Mouse (Mus musculus) urinary bladder, postnatal 14 days (tissue): ENCODE data around the gene Serinc3.
"Not testable (repeated sequence)": the region's sequence is repeated elsewhere in the genome, so short reads cannot be mapped to it uniquely, and the experiment has no call there.

ENCODE experiments used
- DNase-seq: peaks from one replicate; pipeline ENCODE4 v3.0.0; 2021; ENCODE audit warnings: low spot score

Gene Serinc3

DNA sequence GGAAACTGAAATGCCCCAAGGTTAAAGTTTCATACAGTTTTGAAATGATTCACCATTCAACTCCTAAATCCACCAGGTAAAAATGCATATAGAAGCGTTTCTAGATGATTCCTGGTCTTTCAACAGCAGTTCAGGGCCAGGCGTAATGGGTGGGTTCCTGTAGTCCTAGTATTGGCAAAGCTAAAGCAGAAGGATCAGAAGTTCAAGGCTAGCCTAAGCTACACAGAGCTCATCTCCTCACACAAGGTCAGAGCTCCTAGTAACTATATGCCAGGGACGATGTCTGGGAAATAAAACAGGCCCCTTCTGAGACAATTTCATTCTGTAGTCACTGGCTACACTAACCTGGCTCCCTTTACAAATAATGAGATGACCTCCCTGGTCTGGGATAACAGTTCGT, 13.7 kb downstream of the Serinc3 start:
- DNase-seq = no peak

DNA sequence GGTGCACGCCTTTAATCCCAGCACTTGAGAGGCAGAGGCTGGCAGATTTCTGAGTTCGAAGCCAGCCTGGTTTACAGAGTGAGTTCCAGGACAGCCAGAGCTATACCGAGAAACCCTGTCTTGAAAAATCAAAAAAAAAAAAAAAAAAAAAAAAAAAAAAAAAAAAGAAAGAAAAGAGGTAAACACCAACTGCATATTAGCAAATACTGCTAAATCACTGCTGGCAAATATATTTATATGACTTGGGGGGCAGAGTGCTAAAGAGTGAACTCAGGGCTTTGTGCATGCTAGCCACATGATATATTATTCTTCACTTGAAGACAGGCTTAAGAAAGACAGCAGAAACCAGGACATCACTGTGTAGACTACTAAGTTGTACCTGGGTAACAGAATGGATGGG, 23.5 kb downstream of the Serinc3 start:
- DNase-seq = not testable (repeated sequence)

DNA sequence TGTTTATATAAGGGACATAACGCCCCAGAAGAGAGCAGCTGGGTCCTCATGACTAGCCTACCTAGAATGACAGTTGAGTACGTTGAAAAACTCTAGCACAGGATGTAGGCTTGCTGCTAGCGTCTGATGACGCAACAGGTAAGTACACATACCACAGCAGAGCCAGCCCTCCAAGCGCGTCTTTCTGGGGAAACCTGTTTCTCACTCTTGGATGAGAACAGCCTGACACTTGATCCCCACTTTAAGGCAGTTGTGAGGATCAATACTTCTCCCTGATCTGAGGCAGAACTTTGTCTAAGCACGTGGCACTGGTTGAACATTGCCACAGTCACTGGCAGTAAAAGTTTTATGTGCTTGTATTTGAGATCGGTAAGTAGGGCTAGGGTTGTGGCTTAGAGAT, 24.5 kb downstream of the Serinc3 start:
- DNase-seq = peak; percentile 53

DNA sequence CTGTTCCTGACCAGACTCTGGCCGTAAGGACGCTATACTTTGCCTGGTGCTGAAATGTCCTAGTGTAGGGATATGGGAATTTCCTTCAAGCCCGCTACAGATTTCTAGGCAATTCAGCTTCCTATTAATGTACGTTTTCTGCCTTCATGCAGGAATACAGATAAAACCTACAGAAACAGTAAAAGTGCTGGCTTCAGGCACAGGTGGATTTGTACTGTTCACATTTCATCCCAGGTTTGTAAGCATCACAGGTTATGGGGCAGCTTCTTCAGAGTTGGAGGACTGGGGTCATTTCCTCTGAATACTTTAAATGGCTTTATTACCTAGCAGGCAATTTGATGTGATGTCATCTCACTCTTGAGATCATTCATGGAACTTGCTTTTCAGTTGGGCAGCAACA, 27.1 kb downstream of the Serinc3 start:
- no peak for DNase-seq

DNA sequence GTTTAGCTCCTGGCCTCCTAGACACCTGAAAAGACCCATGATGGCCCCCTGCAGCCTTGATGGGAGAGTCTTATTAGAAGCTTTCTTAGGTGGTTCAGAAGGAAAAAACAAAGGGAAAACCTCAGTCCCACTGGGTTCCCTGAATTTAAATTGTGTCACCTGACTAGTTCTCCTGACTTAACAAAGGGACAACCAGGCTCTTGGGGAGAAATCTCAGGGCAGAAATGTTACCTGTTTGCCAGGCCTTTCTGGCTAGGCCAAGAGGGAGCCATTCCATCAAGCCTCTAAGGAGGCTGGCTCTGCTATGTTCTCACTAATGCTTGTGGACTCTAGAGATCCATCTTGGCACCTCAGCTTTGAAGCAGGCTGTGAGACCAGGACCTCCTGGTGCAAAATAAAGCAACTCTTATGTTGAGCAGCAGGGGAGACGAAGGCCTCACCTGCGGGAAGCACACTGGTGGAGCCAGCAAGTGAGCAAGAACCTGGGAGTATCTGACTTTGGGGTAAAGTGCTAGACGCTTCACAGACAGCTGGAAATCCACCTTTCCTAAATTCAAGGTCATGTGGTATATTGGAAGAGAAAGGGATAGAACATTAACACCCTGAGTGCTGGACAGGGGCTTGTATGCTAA, 27.6 kb downstream of the Serinc3 start:
- DNase-seq = no peak

DNA sequence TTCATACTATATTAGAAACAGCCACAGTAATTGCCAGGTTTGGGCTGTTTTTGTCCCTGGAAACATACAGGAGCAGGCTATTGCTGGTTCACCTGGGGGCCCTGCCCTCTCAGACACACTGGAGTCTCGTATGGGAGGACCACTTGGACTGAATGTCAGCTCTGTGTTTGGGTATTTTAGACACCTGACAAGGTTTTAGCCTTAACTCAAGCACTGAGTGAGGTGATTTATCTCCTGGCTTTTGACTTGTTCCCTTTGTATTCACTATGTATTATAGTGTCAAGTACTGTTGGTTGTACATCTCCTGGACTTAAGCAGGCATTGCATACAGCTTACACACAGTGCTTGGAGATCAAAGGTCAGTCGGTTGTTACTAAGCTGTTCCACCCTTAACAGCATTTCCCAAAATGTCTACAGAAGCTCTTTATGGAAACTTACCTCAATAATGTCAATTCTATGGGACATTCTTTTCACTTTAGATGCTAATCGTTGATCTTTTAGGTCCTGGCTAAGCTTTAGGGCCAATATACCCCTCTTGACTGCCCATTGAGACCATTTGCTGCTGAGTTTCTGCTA, 28.2 kb downstream of the Serinc3 start:
- DNase-seq = no peak

DNA sequence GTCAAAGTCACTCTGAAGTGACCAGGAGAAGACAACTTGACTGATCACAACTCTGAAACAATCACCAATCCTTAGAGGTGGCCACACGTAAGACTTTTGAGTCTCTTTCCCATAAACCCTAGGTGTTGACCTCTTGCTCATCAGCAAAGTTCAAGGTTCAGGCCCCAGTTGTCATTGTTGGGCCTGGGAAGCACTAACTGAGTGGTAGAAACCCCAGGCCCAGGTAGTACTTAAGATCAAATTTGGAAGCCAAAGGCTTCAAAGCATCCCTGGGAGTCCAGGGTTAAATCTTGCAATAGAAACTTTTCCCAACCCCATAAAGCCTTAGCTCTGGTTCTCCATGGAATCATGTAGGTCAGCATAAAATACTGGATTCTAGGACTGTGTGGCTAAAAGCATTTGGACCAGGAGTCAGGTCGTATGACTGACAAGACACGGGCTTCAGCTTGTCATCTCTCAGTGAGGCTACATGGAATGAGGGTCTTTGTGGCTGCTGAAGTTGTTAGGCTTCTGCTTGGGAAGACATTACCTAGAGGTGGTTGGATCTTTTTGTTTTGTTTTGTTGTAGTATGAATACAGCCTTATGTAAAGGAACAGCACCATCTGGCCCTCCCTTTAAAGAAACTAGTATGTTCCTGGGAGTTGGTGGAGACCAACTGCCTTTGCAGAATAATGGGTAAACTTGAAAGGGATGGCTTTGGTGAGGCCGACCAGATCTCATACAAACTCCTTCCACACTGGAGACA, 28.9 kb downstream of the Serinc3 start:
- DNase-seq = no peak

DNA sequence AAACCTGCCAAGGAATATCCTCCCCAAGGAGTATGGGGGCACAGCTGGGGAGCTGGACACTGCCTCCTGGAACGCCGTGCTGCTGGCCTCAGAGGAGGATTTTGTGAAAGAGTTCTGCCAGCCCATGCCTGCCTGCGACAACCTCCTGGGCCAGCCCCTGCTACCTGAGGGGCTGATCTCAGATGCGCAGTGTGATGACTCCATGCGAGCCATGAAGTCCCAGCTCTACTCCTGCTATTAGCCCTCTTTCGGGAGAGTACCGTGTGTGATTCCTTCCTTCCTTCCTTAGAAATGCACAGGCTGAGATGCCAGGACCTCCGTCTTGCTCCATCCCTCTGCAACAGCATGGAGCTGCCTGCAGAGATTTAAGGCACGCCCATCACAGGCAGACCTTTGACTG, 29.5 kb downstream of the Serinc3 start:
- no peak for DNase-seq

DNA sequence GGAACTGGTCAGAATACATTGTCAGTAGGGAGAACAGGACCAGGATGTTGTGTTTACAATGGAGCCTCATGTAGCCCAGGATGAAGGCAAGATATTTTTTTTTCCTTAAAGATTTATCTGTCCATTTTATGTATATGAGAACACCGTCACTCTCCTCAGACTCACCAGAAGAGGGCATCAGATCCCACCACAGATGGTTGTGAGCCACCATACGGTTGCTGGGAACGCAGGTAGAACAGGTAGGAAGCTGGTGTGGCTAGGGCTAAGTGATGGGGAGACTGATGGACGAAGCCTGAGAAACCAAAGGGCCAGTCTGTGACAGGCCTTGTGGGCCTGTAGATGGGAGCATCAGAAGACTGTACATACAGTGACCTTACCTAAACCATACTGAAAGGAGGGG, 30.9 kb downstream of the Serinc3 start:
- no peak for DNase-seq

DNA sequence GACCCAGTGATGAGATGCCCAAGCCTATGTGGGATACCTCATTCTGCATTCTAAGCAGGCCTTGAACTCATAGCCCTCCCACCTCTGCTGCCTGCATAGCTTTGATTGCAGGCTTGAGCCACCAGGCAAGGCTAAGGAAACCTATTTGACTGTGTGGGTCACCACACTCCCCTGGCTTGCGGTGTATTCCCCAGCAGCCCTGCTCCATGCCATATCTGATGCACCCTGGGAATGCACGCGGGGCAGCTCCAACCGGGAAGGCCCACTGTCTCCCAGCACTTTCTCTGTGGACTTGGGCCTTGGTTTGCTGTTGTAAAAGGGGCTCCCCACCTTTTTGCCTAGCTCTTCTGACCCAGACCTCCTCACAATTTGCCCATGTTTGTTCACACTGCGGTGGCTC, 31.7 kb downstream of the Serinc3 start:
- no peak for DNase-seq

DNA sequence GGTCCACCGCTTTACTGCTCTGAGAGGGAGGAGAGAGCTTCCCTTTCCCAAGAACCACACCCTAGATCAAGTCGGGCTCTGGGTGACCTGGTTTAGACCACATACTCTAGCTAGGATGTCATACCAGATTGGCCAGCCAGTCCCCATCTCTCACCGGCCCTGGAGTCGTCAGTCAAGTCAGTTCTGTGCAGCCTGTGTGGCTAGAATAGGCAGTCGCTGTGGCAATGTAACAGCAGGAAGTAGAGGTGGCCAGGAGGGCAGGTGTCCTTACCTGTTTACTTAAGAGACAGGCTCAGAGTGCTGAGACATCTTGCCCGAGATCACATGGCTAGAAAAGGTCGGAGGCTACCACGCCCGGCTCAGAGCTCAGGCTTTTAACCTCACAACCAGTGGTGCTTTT, 33.8 kb downstream of the Serinc3 start:
- DNase-seq = peak; percentile 63

DNA sequence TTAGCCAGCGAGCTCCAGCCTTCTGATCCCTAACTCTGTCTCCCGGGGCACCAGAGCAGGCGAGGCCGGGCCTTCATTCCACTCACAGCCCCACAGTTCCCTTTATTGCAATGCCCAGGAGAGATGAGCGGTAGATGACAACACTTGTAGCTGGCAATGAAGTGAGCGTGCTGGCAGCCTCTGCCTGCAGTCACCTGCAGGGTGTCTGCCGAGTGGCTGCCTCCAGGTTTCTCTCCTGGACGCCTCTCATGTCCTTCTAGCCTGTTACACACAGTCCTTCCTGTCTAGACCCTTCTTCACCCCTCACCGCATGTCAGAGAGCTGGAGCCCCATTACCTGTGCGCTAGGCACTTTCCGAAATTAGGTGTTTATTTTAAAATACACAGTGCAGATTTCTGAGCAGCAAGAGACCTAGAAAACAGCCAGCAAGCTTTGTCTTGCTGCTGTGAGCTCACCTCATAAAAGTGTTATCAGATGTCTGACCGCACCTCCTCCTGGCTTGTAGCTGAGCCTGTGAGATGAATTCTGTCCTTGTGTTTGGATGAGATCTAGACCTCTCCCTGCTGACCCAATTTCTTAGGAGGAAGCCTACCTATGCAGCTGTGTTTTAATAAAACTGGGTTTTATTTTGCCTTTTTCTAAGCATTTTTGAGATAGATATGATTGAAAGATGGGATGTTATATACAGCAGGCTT, 35.5 kb downstream of the Serinc3 start:
- DNase-seq = no peak

DNA sequence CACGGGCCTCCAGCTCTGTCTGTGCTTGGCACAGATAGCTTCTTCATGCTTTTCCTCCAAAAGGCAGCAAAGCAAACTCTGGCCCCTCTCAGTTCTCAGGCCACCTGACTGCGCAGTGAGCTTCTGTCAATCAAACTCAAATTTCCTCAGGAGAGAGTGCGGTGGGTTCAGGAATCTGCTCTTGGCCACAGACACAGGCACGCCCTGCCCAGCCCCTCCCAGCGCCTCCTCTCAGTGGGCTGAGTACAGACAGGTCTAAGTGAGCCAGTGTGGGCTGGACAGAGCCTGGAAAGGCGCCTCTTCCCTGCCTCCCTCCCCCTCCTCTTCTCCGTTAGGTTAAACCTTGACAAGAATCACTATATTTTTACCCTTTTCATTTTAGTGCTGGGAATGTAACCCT, 36.9 kb downstream of the Serinc3 start:
- DNase-seq = no peak

DNA sequence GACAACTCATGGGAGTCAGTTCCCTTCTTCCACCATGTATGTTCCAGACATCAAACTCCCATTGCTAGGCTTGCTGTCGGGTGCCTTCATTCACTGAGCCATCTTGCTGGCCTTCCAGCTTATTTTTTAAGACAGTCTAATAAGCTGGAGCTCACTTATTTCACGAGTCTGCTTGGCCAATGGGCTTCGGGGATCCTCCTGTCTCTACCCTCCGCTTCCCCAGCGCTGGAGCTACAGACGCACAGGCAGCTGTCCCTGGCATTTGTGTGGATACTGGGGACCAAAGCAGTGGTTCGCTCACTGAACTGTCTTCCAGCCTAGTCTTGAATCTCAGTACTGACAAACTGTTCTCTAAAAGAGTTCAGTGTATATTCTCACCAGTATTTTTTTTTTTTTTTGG, 38.8 kb downstream of the Serinc3 start:
- no peak for DNase-seq

DNA sequence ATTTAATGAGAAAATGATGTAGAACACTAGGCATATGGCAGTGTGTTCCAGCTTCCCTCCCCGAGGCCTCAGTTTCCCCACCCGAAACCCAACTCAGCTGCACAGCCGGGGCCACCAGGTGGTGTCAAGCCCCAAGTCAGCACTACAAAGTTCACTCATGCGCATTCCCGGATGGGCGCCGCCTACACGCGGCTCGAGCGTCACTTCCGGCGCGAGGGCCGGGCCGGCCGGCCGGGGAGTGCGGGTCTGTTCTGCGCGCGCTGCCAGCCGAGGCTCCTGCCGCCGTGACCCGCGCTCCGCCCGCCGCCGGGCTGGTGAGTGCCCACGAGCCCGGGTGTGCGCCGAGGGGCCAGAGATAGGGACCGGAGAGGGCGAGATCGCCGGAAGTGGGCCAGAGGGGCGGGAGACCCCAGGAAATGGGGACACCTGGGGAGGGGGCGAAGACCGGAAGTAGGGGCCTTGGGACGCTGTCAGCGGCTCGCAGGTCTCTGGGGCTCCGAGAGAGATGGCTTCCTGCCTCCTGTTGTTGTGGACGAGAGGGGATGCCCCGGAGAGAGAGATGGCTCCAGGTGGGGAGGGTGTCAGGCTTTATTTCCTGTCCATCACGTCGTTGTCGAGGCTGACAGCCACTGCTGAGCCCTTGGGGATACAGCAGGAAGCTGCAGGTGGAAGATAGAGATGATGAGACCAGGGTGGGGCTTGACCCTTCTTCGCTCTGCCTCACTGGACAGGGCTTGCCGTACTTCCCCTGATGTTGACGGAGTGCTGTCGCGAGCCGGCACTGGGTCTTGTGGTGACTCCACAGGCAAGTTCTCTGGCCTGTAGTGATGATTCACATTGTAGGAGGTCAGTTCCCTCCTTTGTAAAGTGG, 42.6 kb downstream of the Serinc3 start, which contains the start of gene Ttpal:
Ttpal (plus strand) TSS at position 214 of the 871 bp plus-strand sequence.
- peak; percentile 89 for DNase-seq

DNA sequence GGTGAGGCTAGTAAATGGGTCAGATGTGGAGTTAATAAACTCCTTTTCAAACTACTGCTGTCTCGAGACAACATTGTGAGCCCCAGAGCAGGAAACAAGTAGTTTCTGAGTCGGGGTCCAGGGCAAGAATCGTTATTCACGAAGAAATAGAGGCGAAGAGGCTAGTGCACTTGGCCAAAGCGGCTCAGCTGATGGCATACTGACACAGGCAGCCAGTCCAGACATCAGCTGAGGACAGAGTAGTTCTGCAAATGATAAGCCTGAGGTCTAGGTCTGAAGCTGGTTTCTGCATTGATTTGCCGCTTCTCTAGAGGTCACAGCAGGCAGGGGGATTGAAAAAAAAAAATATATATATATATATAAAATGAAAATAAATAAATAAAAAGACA, 43.2 kb downstream of the Serinc3 start:
- no peak for DNase-seq

DNA sequence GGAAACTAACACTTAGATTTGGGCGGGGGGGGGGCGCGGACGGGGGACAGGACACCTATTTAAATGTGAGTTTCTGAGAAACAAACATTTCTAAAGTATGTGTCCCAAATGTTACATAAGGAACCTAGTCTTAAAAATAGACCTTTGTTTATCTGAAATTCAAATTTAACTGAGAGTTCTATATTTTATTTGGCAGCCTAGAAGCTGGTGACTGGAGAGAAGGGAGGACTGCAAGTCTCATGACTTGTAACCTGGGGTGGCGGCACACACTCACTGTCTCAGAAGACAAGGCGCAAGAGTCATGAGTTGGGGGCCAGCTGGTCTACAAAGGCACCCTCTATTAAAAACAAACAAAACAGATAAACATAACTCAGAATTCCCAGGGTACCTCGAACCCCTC, 43.9 kb downstream of the Serinc3 start:
- DNase-seq = no peak

DNA sequence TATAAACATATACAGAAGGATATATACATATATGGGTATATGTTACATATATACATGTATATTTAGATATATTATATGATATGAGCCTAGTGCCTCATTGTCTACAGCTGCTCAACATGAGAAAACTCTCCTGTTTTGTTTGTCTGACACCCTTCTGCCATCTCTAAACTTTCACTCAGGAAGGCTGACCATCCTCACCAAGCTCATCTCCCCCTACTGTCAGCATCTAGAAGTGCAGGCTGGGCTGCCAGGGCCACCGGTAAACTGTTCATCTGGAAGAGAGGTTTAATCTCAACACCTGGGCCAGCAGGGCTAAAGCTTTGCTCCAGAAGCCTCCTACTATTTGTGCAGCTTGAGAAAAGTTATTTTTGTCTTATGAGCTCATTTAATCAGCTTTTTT, 45.7 kb downstream of the Serinc3 start:
- DNase-seq = peak; percentile 66

DNA sequence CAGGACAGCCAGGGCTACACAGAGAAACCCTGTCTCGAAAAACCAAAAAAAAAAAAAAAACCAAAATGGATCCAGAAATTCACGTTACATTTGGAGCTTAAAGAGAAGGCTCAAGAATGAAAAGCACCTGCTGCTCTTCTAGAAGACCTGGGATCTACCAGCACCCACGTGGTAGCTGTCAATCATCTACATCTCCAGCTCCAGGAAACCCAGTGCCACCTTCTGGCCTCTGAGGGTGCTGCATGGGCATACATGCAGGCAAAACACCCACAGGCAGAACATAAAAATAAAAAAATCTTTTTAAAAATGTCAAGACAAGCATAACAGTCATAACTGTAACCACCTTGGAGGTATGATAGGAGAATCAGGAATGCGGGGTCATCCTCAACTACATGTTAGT, 47.3 kb downstream of the Serinc3 start:
- peak; percentile 65 for DNase-seq

DNA sequence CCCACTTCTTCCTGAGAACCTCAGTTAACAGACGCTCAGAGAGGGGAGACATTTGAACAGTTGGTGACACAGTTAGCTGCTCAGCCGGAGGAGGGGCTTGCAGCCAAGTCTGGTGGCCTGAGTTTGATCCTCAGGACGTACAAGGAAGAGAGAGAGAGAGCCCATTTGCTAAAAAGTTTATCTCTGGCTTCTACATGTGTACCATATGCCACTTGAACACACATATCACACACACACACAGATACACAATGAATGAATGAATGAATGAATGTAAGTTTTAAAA, 48.1 kb downstream of the Serinc3 start:
- no peak for DNase-seq

DNA sequence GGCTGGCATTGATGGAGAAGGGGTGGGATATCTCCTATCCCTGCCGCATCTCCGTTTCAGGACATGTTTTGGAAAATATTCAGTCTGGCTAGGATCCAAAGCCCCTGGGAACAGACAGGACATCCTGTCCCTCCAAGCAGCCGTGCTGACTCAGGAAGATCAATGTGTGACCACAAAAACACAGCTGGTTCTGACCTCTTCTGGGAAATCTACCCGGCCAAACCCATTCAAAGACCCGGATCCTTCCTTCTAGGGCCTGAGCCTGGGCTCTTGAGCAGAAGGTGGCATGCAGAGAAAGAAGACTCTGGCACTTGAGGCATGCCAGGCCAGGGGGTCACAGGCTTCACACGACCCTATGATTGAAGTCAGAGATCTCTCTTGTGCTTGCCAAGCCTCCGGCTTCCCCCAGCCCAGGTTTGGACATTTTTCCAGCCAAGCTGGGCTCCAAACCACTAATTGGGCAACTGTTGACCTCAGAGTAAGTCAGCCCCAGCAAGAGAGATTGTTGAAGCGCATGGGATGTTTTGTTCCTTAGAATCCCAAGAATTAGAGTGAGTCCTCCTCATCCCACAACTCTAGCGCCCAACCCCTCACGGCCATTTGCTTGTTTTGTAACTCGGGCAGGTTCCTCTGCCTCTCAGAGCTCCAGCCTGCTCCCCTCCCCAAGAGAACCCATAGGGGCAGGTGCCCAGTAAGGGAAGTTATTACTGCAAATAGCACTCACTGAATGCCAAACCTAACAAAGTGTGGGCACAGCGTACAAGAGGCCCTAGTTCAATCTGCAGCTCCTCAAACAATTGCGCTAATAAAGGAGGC, 48.7 kb downstream of the Serinc3 start:
- no peak for DNase-seq
